Mouse (Mus musculus) liver (tissue): ENCODE results near the gene Glud1.
"Not testable (repeated sequence)": the region's sequence is repeated elsewhere in the genome, so short reads cannot be mapped to it uniquely, and the experiment has no call there.

Source experiments
- DNase-seq: peaks from one replicate; pipeline ENCODE4 v3.0.0-alpha.2; 2020; ENCODE audit warnings: mixed read lengths

Gene Glud1

GRCm38 (mm10) chr14:34354456-34354855 lies 43.9 kb downstream of the Glud1 start:
- DNase-seq, result no peak

GRCm38 (mm10) chr14:34355301-34355700 lies 44.8 kb downstream of the Glud1 start, which contains the start of gene Fam25c:
TSS of gene Fam25c (minus strand) at chr14:34355433.
- no peak for DNase-seq

GRCm38 (mm10) chr14:34357671-34358455 lies 47.3 kb downstream of the Glud1 start:
- no peak for DNase-seq

- no peak for DNase-seq
Measured at GRCm38 (mm10) chr14:34359676-34360244, 49.2 kb downstream of the Glud1 start.

- DNase-seq, result no peak
Measured at GRCm38 (mm10) chr14:34360251-34360650, 49.7 kb downstream of the Glud1 start.

- DNase-seq, result no peak
Measured at GRCm38 (mm10) chr14:34362135-34362534, 51.6 kb downstream of the Glud1 start.

- DNase-seq, result peak; percentile 44
Measured at GRCm38 (mm10) chr14:34362726-34363445, 52.4 kb downstream of the Glud1 start.

GRCm38 (mm10) chr14:34363490-34364253 lies 53.1 kb downstream of the Glud1 start:
- DNase-seq, result peak; percentile 45

- not testable (repeated sequence) for DNase-seq
Measured at GRCm38 (mm10) chr14:34364254-34365146, 54.0 kb downstream of the Glud1 start.

GRCm38 (mm10) chr14:34365147-34365507 lies 54.6 kb downstream of the Glud1 start:
- DNase-seq, result no peak

- no peak for DNase-seq
Measured at GRCm38 (mm10) chr14:34370203-34370602, 59.7 kb downstream of the Glud1 start.

- DNase-seq, result no peak
Measured at GRCm38 (mm10) chr14:34370921-34371320, 60.4 kb downstream of the Glud1 start.

GRCm38 (mm10) chr14:34371763-34372162 lies 61.2 kb downstream of the Glud1 start:
- DNase-seq, result no peak

GRCm38 (mm10) chr14:34372646-34373045 lies 62.1 kb downstream of the Glud1 start:
- DNase-seq, result no peak

GRCm38 (mm10) chr14:34373581-34373980 lies 63.1 kb downstream of the Glud1 start:
- no peak for DNase-seq

- no peak for DNase-seq
Measured at GRCm38 (mm10) chr14:34374577-34374976, 64.0 kb downstream of the Glud1 start, which contains the start of gene Sncg. TSS of gene Sncg (minus strand) at chr14:34374789.

- no peak for DNase-seq
Measured at GRCm38 (mm10) chr14:34375415-34375904, 64.9 kb downstream of the Glud1 start, which contains the start of gene Mmrn2. TSS of gene Mmrn2 (plus strand) at chr14:34375465.

- DNase-seq, result no peak
Measured at GRCm38 (mm10) chr14:34375941-34376340, 65.4 kb downstream of the Glud1 start.

GRCm38 (mm10) chr14:34377121-34377520 lies 66.6 kb downstream of the Glud1 start:
- no peak for DNase-seq

- no peak for DNase-seq
Measured at GRCm38 (mm10) chr14:34378560-34379331, 68.2 kb downstream of the Glud1 start.
